Comparison of ENCODE assay signal across 8 mouse cellular contexts in genomic region chr14:102979831-102980230, GRCm38 (mm10). TPM values are rescaled to one million over a fixed set of nuclear protein-coding genes. Genes with fewer than 3 reads are reported as not detected.
DNase-seq lines count a peak whose midpoint lies in the region; ATAC-seq and TF ChIP-seq lines count a peak whose summit lies in the region.

No protein-coding gene starts in this region.

- H3K4me1 ChIP-seq in kidney, embryonic 15.5 days, result peaks cover 25% of the 10 kb centered on the region
- H3K4me1 ChIP-seq in cortical plate, adult 2 months (ENCODE audit: control insufficient read depth, insufficient read depth, low read length), result no peaks in the 10 kb centered on the region
- peaks cover 26% of the 10 kb centered on the region for H3K4me1 ChIP-seq in midbrain, embryonic 13.5 days (replicated peaks)

- no peaks in the 10 kb centered on the region for H3K9me3 ChIP-seq in kidney, embryonic 15.5 days (replicated peaks)
- H3K9me3 ChIP-seq in midbrain, embryonic 13.5 days, result no peaks in the 10 kb centered on the region

- H3K9ac ChIP-seq in kidney, embryonic 15.5 days, result no peak overlapping the region
- 0 out of 2 replicates have a peak overlapping the region, but pooled peaks have one; percentile 39 for H3K9ac ChIP-seq in midbrain, embryonic 13.5 days (replicated peaks)

- no peaks in the 10 kb centered on the region for H3K27me3 ChIP-seq in kidney, embryonic 15.5 days
- peaks cover 18% of the 10 kb centered on the region for H3K27me3 ChIP-seq in midbrain, embryonic 13.5 days

- TF ChIP-seq CTCF in cortical plate, adult 2 months (IDR thresholded peaks at IDR 0.05; ENCODE audit: extremely low read depth, insufficient read depth, low read length), result no peak

- H3K4me2 ChIP-seq in kidney, embryonic 15.5 days, result peak overlapping the region; percentile 43
- H3K4me2 ChIP-seq in midbrain, embryonic 13.5 days (replicated peaks), result peak overlapping the region; percentile 43

- 45% methylated on average over 10 of the region's 10 CpGs for WGBS in kidney, embryonic 15.5 days
- 26% methylated on average over 10 of the region's 10 CpGs for WGBS in midbrain, embryonic 13.5 days

- H3K4me3 ChIP-seq in kidney, embryonic 15.5 days (replicated peaks), result peak overlapping the region; percentile 27
- peak overlapping the region; percentile 86 for H3K4me3 ChIP-seq in cortical plate, adult 2 months (ENCODE audit: insufficient read depth, low read length)
- H3K4me3 ChIP-seq in midbrain, embryonic 13.5 days (replicated peaks), result peak overlapping the region; percentile 32

- no peaks in the 10 kb centered on the region for H3K36me3 ChIP-seq in kidney, embryonic 15.5 days
- H3K36me3 ChIP-seq in midbrain, embryonic 13.5 days, result no peaks in the 10 kb centered on the region

- no peak for TF ChIP-seq POLR2A in cortical plate, adult 2 months (IDR thresholded peaks at IDR 0.05; ENCODE audit: extremely low read depth, insufficient read depth, low read length)

- H3K27ac ChIP-seq in kidney, embryonic 15.5 days, result no peak overlapping the region
- no peak overlapping the region; the same call in 1 of the 2 replicates for H3K27ac ChIP-seq in cortical plate, adult 2 months (ENCODE audit: insufficient read depth, low read length)
- H3K27ac ChIP-seq in midbrain, embryonic 13.5 days, result peak overlapping the region; percentile 62

- no peak for ATAC-seq in kidney, embryonic 15.5 days (replicated peaks; ENCODE audit: low FRiP score)
- ATAC-seq in inflammation-experienced regulatory T-cells, adult 6 months, result peak; percentile 27
- ATAC-seq in midbrain, embryonic 13.5 days, result no peak

- DNase-seq in kidney, adult 18-20 months, result no peak
- no peak for DNase-seq in right cerebral cortex, adult 18-20 months
- no peak for DNase-seq in yolk sac, embryonic 10.5 days (ENCODE audit: low spot score)
- DNase-seq in gastrocnemius, postnatal 4 days (ENCODE audit: low spot score in 2 of 2), result no peak

RNA-seq across cellular contexts. Expression of gene Kctd12, which starts 2.6 kb away (rescaled TPM):
- 11.0 and 11.2 TPM in 2 replicates for polyA plus RNA-seq in kidney, embryonic 15.5 days (2015; fragmentation: Nextera tagmentation; extraction: Ambion mirVana)
- 20.9 and 22.8 TPM in 2 replicates for polyA plus RNA-seq in cortical plate, adult 2 months (2012; rRNA removed)
- polyA plus RNA-seq in inflammation-experienced regulatory T-cells, adult 6 months (2017; shearing (Covaris generic)), result 1 to 10 TPM in 1 of 3 experiments, under 1 TPM in 2; 0.44 to 1.4 (median 0.91) TPM
- polyA plus RNA-seq in midbrain, embryonic 13.5 days (2015; fragmentation: Nextera tagmentation; extraction: Ambion mirVana), result 8.0 and 10.6 TPM in 2 replicates
- total RNA-seq in gastrocnemius, postnatal 4 days (2021), result 10 to 100 TPM; 67.3 to 69.7 TPM

Comparison
In these comparisons a context has a peak if more than half of its experiments do, and no peak if none do; other contexts are left out.
1. H3K4me3 ChIP-seq: peak in every context shown above with its lines; median percentile 86 in cortical plate, adult 2 months; 32 in midbrain, embryonic 13.5 days; 27 in kidney, embryonic 15.5 days.